In genomic region chr7:80586681-80587660, GRCm38 (mm10) we compare ENCODE assay signal across 9 mouse cellular contexts. TPM values are rescaled to one million over a fixed set of nuclear protein-coding genes. Genes with fewer than 3 reads are reported as not detected.
DNase-seq lines count a peak whose midpoint lies in the region; ATAC-seq and TF ChIP-seq lines count a peak whose summit lies in the region.
"Had no signal": no experiment of that assay in that cellular context is flagged by ENCODE, and none has a peak within 500 bp of the region (broad histone marks: within the 10 kb centered on the region; RNA-seq: fewer than 3 reads in every experiment).

No protein-coding gene starts in this region.

- H3K4me1 ChIP-seq in cerebellum, adult 2 months (ENCODE audit: control insufficient read depth, insufficient read depth, low read length): peaks cover 43% of the 10 kb centered on the region
- H3K4me1 ChIP-seq in embryonic facial prominence, embryonic 10.5 days: peaks cover 25% of the 10 kb centered on the region
- H3K4me1 ChIP-seq in hindbrain, embryonic 14.5 days (replicated peaks; ENCODE audit: control insufficient read depth, insufficient read depth, low read length): no peaks in the 10 kb centered on the region; the same call in 1 of the 2 replicates
- H3K4me1 ChIP-seq in liver, embryonic 12.5 days: peaks cover 20% of the 10 kb centered on the region
- peaks cover 14% of the 10 kb centered on the region; the same call in 1 of the 2 replicates for H3K4me1 ChIP-seq in neural tube, embryonic 13.5 days (replicated peaks)

- peak; percentile 49 to 65 for DNase-seq in cerebellum, adult 2 months
- DNase-seq in embryonic facial prominence, embryonic 10.5 days (ENCODE audit: low spot score): peak; percentile 67
- no peak for DNase-seq in hindbrain, embryonic 14.5 days (ENCODE audit: low spot score)
- no peak for DNase-seq in right cerebral cortex, postnatal 25 days
- no peak for DNase-seq in left cerebral cortex, postnatal 14 days (ENCODE audit: low spot score in 2 of 2)
- no peak for DNase-seq in ovary, postnatal 36 days (ENCODE audit: low spot score)

- no peak for ATAC-seq in hindbrain, embryonic 14.5 days (ENCODE audit: low FRiP score)
- no peak for ATAC-seq in liver, embryonic 12.5 days
- no peak for ATAC-seq in neural tube, embryonic 13.5 days (ENCODE audit: low read depth)

- H3K27ac ChIP-seq in cerebellum, adult 2 months (ENCODE audit: insufficient read depth, low read length): peak overlapping the region; percentile 67; the same call in 1 of the 2 replicates
- H3K27ac ChIP-seq in embryonic facial prominence, embryonic 10.5 days (replicated peaks): peak overlapping the region; percentile 74
- no peak overlapping the region; the same call in 1 of the 2 replicates for H3K27ac ChIP-seq in hindbrain, embryonic 14.5 days
- H3K27ac ChIP-seq in liver, embryonic 12.5 days: no peak overlapping the region
- peak overlapping the region; percentile 43; the same call in 1 of the 2 replicates for H3K27ac ChIP-seq in neural tube, embryonic 13.5 days (replicated peaks)
- H3K27ac ChIP-seq: macrophage had no signal

- TF ChIP-seq CTCF in cerebellum, adult 2 months (IDR thresholded peaks at IDR 0.05; ENCODE audit: borderline replicate concordance, insufficient read depth, low read depth, low read length): no peak

- no peaks in the 10 kb centered on the region for H3K9me3 ChIP-seq in embryonic facial prominence, embryonic 10.5 days
- no peaks in the 10 kb centered on the region for H3K9me3 ChIP-seq in hindbrain, embryonic 14.5 days (ENCODE audit: control insufficient read depth, low read length)
- H3K9me3 ChIP-seq in liver, embryonic 12.5 days (replicated peaks): no peaks in the 10 kb centered on the region
- H3K9me3 ChIP-seq in neural tube, embryonic 13.5 days: no peaks in the 10 kb centered on the region

- H3K27me3 ChIP-seq in cerebellum, adult 2 months (ENCODE audit: control insufficient read depth, insufficient read depth, low read length): no peaks in the 10 kb centered on the region
- H3K27me3 ChIP-seq in embryonic facial prominence, embryonic 10.5 days (replicated peaks; ENCODE audit: low read depth, poor library complexity, severe bottlenecking): peaks cover 17% of the 10 kb centered on the region
- no peaks in the 10 kb centered on the region for H3K27me3 ChIP-seq in hindbrain, embryonic 14.5 days (ENCODE audit: control insufficient read depth, insufficient read depth, low read length)
- H3K27me3 ChIP-seq in liver, embryonic 12.5 days (replicated peaks): peaks cover 5% of the 10 kb centered on the region; the same call in 1 of the 2 replicates
- H3K27me3 ChIP-seq in neural tube, embryonic 13.5 days: no peaks in the 10 kb centered on the region

- no peak for TF ChIP-seq POLR2A in cerebellum, adult 2 months (IDR thresholded peaks at IDR 0.05; ENCODE audit: borderline replicate concordance, insufficient read depth, low read length)

- peaks cover 37% of the 10 kb centered on the region for H3K36me3 ChIP-seq in embryonic facial prominence, embryonic 10.5 days (replicated peaks)
- H3K36me3 ChIP-seq in hindbrain, embryonic 14.5 days (replicated peaks; ENCODE audit: control insufficient read depth, insufficient read depth): peaks cover 38% of the 10 kb centered on the region
- peaks cover 31% of the 10 kb centered on the region for H3K36me3 ChIP-seq in liver, embryonic 12.5 days
- peaks cover 38% of the 10 kb centered on the region for H3K36me3 ChIP-seq in neural tube, embryonic 13.5 days

- intact Hi-C loops in left cerebral cortex, postnatal 14 days (cut with DNase I): no loop called here

- peak overlapping the region; percentile 21; the same call in 1 of the 2 replicates for H3K4me2 ChIP-seq in hindbrain, embryonic 14.5 days (replicated peaks)
- 0 out of 2 replicates have a peak overlapping the region, but pooled peaks have one; percentile 3 for H3K4me2 ChIP-seq in liver, embryonic 12.5 days
- peak overlapping the region; percentile 43 for H3K4me2 ChIP-seq in neural tube, embryonic 13.5 days

- 8% methylated on average over 29 of the region's 29 CpGs for WGBS in cerebellum, adult 2 months
- WGBS in embryonic facial prominence, embryonic 10.5 days: 34% methylated on average over 29 of the region's 29 CpGs
- 32% methylated on average over 26 of the region's 29 CpGs for WGBS in hindbrain, embryonic 14.5 days
- WGBS in liver, embryonic 12.5 days (ENCODE audit: insufficient replicate concordance): 48% methylated on average over 29 of the region's 29 CpGs
- 35% methylated on average over 29 of the region's 29 CpGs for WGBS in neural tube, embryonic 13.5 days

- peak overlapping the region; percentile 19 for H3K4me3 ChIP-seq in cerebellum, adult 2 months (replicated peaks; ENCODE audit: insufficient read depth, low read depth, low read length)
- peak overlapping the region; percentile 44 for H3K4me3 ChIP-seq in embryonic facial prominence, embryonic 10.5 days
- no peak overlapping the region for H3K4me3 ChIP-seq in hindbrain, embryonic 14.5 days (replicated peaks; ENCODE audit: low read length)
- no peak overlapping the region for H3K4me3 ChIP-seq in liver, embryonic 12.5 days
- no peak overlapping the region; the same call in 1 of the 2 replicates for H3K4me3 ChIP-seq in neural tube, embryonic 13.5 days

- H3K9ac ChIP-seq in hindbrain, embryonic 14.5 days: 0 out of 2 replicates have a peak overlapping the region, but pooled peaks have one; percentile 17
- H3K9ac ChIP-seq in liver, embryonic 12.5 days: no peak overlapping the region
- H3K9ac ChIP-seq in neural tube, embryonic 13.5 days: peak overlapping the region; percentile 59

RNA-seq across cellular contexts. Expression of gene Blm, which starts 52.1 kb away (rescaled TPM):
- polyA plus RNA-seq in cerebellum, adult 2 months (2012; rRNA removed): 5.4 and 6.4 TPM in 2 replicates
- polyA plus RNA-seq in embryonic facial prominence, embryonic 10.5 days (2016; fragmentation: Nextera tagmentation; extraction: Ambion mirVana): 49.6 and 54.6 TPM in 2 replicates
- polyA plus RNA-seq in hindbrain, embryonic 14.5 days (2014; fragmentation: Nextera tagmentation; extraction: Ambion mirVana): 9.5 and 11.3 TPM in 2 replicates
- 47.2 and 47.8 TPM in 2 replicates for polyA plus RNA-seq in liver, embryonic 12.5 days (2016; fragmentation: Nextera tagmentation; extraction: Ambion mirVana)
- polyA plus RNA-seq in neural tube, embryonic 13.5 days (2015; fragmentation: Nextera tagmentation; extraction: Ambion mirVana): 11.8 and 13.9 TPM in 2 replicates
- 1 to 10 TPM; 3.9 to 5.2 TPM for total RNA-seq in left cerebral cortex, postnatal 14 days (2021)

Comparison
In these comparisons a context has a peak if more than half of its experiments do, and no peak if none do; other contexts are left out.
1. DNase-seq: peak in cerebellum, adult 2 months (2 of 2) and embryonic facial prominence, embryonic 10.5 days (single experiment); none in hindbrain, embryonic 14.5 days (single experiment), right cerebral cortex, postnatal 25 days (single experiment), left cerebral cortex, postnatal 14 days (0 of 2) and ovary, postnatal 36 days (single experiment).
2. H3K27ac ChIP-seq: peak in cerebellum, adult 2 months (single experiment), embryonic facial prominence, embryonic 10.5 days (single experiment) and neural tube, embryonic 13.5 days (single experiment); none in hindbrain, embryonic 14.5 days (single experiment) and liver, embryonic 12.5 days (single experiment).
3. H3K4me3 ChIP-seq: peak in cerebellum, adult 2 months (single experiment) and embryonic facial prominence, embryonic 10.5 days (single experiment); none in hindbrain, embryonic 14.5 days (single experiment), liver, embryonic 12.5 days (single experiment) and neural tube, embryonic 13.5 days (single experiment).
4. Peak in every context shown above with its lines, with median percentiles within 50 percentile points of each other: H3K4me2 ChIP-seq.